Mouse (Mus musculus) stomach, postnatal 0 days (tissue): ENCODE data around the gene Slc12a6. TPM values are rescaled to one million over a fixed set of nuclear protein-coding genes. Genes with fewer than 3 reads are reported as not detected.
A peak's percentile ranks its signal among the peaks of the same experiment; 100 is the strongest.

ENCODE experiments used
- ATAC-seq: fragments of 200-750 bp; cut with Nextera tagmentation; 2 replicates; pipeline ENCODE4 v1.8.0; 2017; ENCODE audit not compliant: low FRiP score, low TSS enrichment
- DNase-seq: peaks from one replicate; pipeline ENCODE4 v3.0.0-alpha.2; 2016; ENCODE audit warnings: low spot score
- H3K27ac ChIP-seq: fragments of 300-500 bp; sonication (generic); replicated peaks from 2 replicates; pipeline ENCODE4 v1.5.1; 2014; ENCODE audit warnings: mild to moderate bottlenecking, control low read depth
- H3K27me3 ChIP-seq: fragments of 300-500 bp; sonication (generic); 2 replicates; pipeline ENCODE4 v1.6.1; 2014; ENCODE audit warnings: low read length; ENCODE audit not compliant: control insufficient read depth, insufficient read depth
- H3K36me3 ChIP-seq: fragments of 300-500 bp; sonication (generic); 2 replicates; pipeline ENCODE4 v1.6.1; 2014; ENCODE audit warnings: low read length, mixed read lengths; ENCODE audit not compliant: control insufficient read depth, insufficient read depth
- H3K4me1 ChIP-seq: fragments of 300-500 bp; sonication (generic); replicated peaks from 2 replicates; pipeline ENCODE4 v1.6.1; 2014; ENCODE audit warnings: antibody characterized with exemption; ENCODE audit not compliant: control insufficient read depth, insufficient read depth
- H3K4me2 ChIP-seq: fragments of 300-500 bp; sonication (generic); replicated peaks from 2 replicates; pipeline ENCODE4 v1.6.1; 2014; ENCODE audit warnings: low read depth, mild to moderate bottlenecking, control low read depth, moderate library complexity
- H3K4me3 ChIP-seq: fragments of 300-500 bp; sonication (generic); 2 replicates; pipeline ENCODE4 v1.5.1; 2014; ENCODE audit warnings: low read depth, low read length, control low read depth
- H3K9ac ChIP-seq: fragments of 300-500 bp; sonication (generic); 2 replicates; pipeline ENCODE4 v1.6.1; 2014; ENCODE audit warnings: mild to moderate bottlenecking, low read length, control low read depth, mixed read lengths
- H3K9me3 ChIP-seq: fragments of 300-500 bp; sonication (generic); 2 replicates; pipeline ENCODE4 v1.6.1; 2016; ENCODE audit warnings: low read length; ENCODE audit not compliant: control insufficient read depth
- CTCF ChIP-seq: IDR thresholded peaks from 2 replicates; pipeline ENCODE4 v1.5.1; 2016; ENCODE audit warnings: antibody characterized with exemption, low read depth, mild to moderate bottlenecking, moderate library complexity
- EP300 ChIP-seq: optimal IDR thresholded peaks from 2 replicates; pipeline ENCODE3; 2016; ENCODE audit warnings: antibody characterized with exemption
- WGBS: fragments of 180-500 bp; shearing (Covaris S2); extraction: QIAGEN DNeasy Blood & Tissue Kit; methylation state at CpG from one replicate; pipeline ENCODE4 v1.1.7; 2014; 5-methylcytosine and 5-hydroxymethylcytosine counted together
- polyA plus RNA-seq: library from polyadenylated mRNA; unstranded; fragments of >200 nt; fragmentation: Nextera tagmentation; extraction: Ambion mirVana; gene quantifications from 2 replicates; pipeline ENCODE4 v1.2.1, GENCODE M21; 2015

The Slc12a6 gene
- polyA plus RNA-seq, 1 experiment from 2014 or later: 5.4 TPM

DNA sequence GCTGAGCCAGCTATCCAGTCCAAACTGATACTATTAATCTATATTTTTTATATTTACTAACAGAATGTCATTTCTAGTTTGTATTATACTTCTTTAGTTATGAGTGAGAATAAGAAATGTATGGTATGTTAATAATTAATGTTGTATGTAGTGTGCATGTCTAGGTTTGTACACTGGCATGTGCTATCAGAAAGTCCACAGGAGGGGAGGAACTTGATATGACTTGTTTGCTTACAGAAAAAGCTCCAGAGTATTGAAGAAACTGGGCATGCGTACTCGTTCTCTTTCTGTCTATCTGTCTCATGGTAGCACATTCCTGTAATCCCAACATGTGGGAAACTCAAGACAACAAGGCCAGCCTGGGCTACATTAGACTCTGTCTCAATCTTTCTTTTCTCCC lies 52.6 kb downstream of the Slc12a6 start:
- DNase-seq (peak; percentile 21), ATAC-seq (peak; percentile 66)
- H3K27me3 ChIP-seq: no peaks in the 10 kb centered on the region
- no peak overlapping the region for H3K4me2 ChIP-seq
- TF ChIP-seq EP300: no peak
- TF ChIP-seq CTCF: no peak
- peak overlapping the region; percentile 65 for H3K27ac ChIP-seq
- no peaks in the 10 kb centered on the region; the same call in 1 of the 2 replicates for H3K4me1 ChIP-seq
- no peaks in the 10 kb centered on the region for H3K9me3 ChIP-seq
- no peaks in the 10 kb centered on the region for H3K36me3 ChIP-seq
- WGBS: 47% methylated on average over 2 of the region's 2 CpGs
- H3K4me3 ChIP-seq: no peak overlapping the region
- H3K9ac ChIP-seq: no peak overlapping the region

- no peaks in the 10 kb centered on the region for H3K36me3 ChIP-seq
- peak overlapping the region; percentile 65 for H3K27ac ChIP-seq
- H3K9me3 ChIP-seq: no peaks in the 10 kb centered on the region
- H3K4me2 ChIP-seq: no peak overlapping the region
- H3K4me1 ChIP-seq: no peaks in the 10 kb centered on the region; the same call in 1 of the 2 replicates
- DNase-seq (peak; percentile 57), ATAC-seq (peak; percentile 77)
- TF ChIP-seq CTCF: no peak
- H3K27me3 ChIP-seq: no peaks in the 10 kb centered on the region
- WGBS: 30% methylated on average over 7 of the region's 7 CpGs
- no peak overlapping the region for H3K9ac ChIP-seq
- H3K4me3 ChIP-seq: no peak overlapping the region
These were observed 53.3 kb downstream of the Slc12a6 start for GRCm38 (mm10) chr2:112318905-112319304.

GRCm38 (mm10) chr2:112328069-112328777 lies 62.6 kb downstream of the Slc12a6 start:
- Histone ChIP-seq H3K4me1 (no peaks in the 10 kb centered on the region), H3K4me2 (no peak overlapping the region), H3K36me3 (no peaks in the 10 kb centered on the region), H3K9me3 (no peaks in the 10 kb centered on the region), H3K27me3 (no peaks in the 10 kb centered on the region), H3K27ac (no peak overlapping the region), H3K9ac (no peak overlapping the region), H3K4me3 (no peak overlapping the region)
- ATAC-seq (no peak), DNase-seq (no peak)
- no peak for TF ChIP-seq CTCF
- TF ChIP-seq EP300: no peak
- 80% methylated on average over 11 of the region's 11 CpGs for WGBS

DNA sequence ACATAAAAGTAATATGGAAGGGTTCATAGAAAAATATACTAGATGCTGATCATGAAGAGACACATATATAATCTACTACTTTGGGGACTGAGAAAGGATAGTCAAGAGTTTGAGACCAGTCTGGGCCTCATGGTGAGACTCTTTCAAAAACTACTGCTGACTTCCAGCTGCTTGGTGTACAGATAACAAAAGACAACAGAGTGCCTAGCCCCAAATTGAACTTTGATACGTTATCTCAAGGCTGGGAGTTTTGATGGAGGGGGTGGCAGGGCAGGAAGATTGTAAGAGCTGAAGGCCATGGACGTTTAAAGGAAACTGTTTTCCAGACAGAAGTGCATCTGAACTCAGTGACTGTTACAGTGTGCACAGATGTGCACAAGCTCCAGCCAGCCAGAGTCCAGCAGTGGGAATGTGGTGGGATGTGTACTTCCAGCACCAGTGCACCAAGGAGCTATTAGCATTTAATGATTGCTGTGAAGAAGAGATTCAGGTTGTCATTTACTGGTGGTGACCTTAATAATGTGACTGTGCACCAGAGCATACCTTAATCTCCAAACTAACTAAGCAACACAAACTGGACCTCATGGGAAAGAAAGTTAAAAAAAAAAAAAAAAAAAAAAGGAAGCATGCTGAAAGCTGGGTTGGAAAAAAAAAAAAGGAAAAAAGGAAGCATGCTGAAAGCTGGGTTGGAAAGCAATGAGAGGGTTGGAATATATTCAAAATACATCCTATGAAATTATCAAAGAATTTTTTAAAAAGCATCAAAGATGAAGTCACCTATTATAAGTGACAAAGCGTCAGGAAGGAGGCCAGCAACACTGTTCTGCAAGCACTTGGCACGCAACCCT lies 66.7 kb downstream of the Slc12a6 start:
- Histone ChIP-seq H3K27ac (no peak overlapping the region), H3K4me1 (no peaks in the 10 kb centered on the region), H3K4me3 (no peak overlapping the region), H3K36me3 (peaks cover 3% of the 10 kb centered on the region; the same call in 1 of the 2 replicates), H3K9ac (no peak overlapping the region), H3K27me3 (no peaks in the 10 kb centered on the region), H3K9me3 (no peaks in the 10 kb centered on the region), H3K4me2 (no peak overlapping the region)
- no peak for DNase-seq
- no peak for ATAC-seq
- 60% methylated on average over 4 of the region's 4 CpGs for WGBS
- TF ChIP-seq CTCF: no peak
- TF ChIP-seq EP300: no peak

- Histone ChIP-seq H3K4me2 (no peak overlapping the region), H3K27ac (no peak overlapping the region), H3K9ac (no peak overlapping the region), H3K4me1 (no peaks in the 10 kb centered on the region), H3K9me3 (no peaks in the 10 kb centered on the region), H3K27me3 (no peaks in the 10 kb centered on the region), H3K4me3 (no peak overlapping the region), H3K36me3 (peaks cover 6% of the 10 kb centered on the region; the same call in 1 of the 2 replicates)
- ATAC-seq (no peak), DNase-seq (no peak)
- WGBS: 93% methylated on average over 6 of the region's 6 CpGs
- no peak for TF ChIP-seq CTCF
- TF ChIP-seq EP300: no peak
These were observed 71.6 kb downstream of the Slc12a6 start for GRCm38 (mm10) chr2:112337211-112337610.

- no peak for ATAC-seq
- no peak overlapping the region for H3K4me2 ChIP-seq
- peaks cover 6% of the 10 kb centered on the region; the same call in 1 of the 2 replicates for H3K36me3 ChIP-seq
These were observed 74.1 kb downstream of the Slc12a6 start for GRCm38 (mm10) chr2:112339736-112340135.

More at GRCm38 (mm10) chr2:112339736-112340135, 74.1 kb downstream of the Slc12a6 start:
- H3K9ac ChIP-seq: no peak overlapping the region
- H3K4me1 ChIP-seq: no peaks in the 10 kb centered on the region
- H3K9me3 ChIP-seq: no peaks in the 10 kb centered on the region
- TF ChIP-seq EP300 (no peak), CTCF (peak; percentile 67)
- peak; percentile 18 for DNase-seq
- H3K4me3 ChIP-seq: no peak overlapping the region
- 93% methylated on average over 2 of the region's 2 CpGs for WGBS
- no peak overlapping the region for H3K27ac ChIP-seq
- H3K27me3 ChIP-seq: no peaks in the 10 kb centered on the region
